Mouse (Mus musculus): ENCODE measurements around the gene Rfc1.

Rfc1 gene

DNA sequence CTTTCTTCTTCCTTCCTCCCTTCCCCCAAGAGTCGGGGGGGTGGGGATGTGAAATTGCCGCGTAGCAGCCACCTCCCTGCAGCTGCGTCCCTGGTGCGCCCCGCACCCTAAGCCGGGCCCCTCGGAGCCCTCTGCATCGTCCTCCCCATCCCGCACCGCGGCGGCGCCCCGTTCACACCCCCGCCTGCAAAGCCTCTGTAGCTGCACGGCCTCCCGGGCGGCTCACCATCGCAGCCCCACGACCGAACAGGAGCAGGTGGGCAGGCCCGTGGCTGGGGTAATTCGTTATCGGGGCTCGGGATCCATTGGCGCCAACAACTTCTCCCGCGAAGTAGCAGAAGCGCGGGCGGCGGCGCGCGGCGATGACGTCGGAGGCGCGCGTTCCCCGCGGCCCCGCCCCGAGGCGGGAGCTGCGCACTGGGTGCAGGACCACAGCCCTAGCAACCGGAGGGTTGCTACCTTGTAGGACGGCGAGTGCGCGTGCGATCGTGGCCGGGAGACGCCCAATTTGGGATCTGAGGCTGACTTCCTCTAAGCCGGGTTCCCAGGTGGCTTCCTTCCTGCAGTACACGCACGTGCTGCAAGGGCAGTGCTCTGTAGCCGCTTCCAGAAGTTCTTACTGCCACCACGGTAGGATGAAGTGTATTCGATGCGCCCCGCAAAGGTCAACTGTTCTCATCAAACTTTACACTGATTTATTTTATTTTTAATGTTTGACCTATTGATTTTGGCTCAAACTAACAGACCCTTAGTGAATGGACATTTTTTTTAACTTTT lies at the start of gene Rfc1:
TSS of gene Rfc1 (minus strand) at position 373 of the 777 bp plus-strand sequence.
- peak; percentile 89 for DNase-seq (ENCODE audit: low spot score)

DNA sequence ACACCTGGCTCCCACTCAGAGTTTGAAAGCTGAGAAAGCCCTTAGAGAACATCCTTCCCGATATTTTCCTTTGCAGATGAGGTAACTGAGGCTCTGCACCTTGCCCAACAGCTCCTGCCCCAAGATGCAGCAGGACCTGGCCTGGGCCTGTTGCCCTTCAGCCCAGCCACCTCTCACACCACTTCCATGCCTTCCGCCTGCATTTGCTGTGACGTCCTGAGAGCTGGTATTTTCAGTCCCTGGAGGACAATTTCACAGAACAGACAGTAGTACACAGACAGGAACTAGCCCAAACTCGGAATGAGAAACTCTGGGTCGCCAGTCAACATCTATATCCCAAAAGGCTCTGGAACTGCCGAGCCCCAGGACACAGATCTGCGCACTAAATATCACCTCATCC lies 39.3 kb upstream of the Rfc1 start:
- no peak for DNase-seq (ENCODE audit: low spot score)

- no peak for DNase-seq (ENCODE audit: low spot score)
These were observed 36.1 kb upstream of the Rfc1 start for GRCm38 (mm10) chr5:65371551-65371950.

DNA sequence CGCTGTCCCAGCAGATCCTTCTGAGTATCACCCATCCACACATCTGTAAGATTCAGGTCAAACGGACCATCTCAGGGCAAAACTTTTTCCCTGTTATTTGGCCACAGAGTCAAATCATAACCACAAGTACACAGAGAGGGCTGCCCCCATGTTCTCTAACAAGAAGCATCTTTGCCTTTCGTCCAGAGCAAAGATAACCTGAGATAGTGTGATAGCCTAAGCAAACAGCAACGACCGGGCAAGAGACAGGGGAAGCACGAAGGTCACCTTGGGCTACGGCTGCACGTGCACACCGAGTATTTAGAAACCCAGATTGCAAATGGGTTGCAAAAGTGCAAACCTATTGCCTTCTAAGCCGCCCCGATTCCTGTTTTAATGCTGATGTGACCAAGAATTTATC lies 32.4 kb upstream of the Rfc1 start:
- no peak for DNase-seq (ENCODE audit: low spot score)

DNA sequence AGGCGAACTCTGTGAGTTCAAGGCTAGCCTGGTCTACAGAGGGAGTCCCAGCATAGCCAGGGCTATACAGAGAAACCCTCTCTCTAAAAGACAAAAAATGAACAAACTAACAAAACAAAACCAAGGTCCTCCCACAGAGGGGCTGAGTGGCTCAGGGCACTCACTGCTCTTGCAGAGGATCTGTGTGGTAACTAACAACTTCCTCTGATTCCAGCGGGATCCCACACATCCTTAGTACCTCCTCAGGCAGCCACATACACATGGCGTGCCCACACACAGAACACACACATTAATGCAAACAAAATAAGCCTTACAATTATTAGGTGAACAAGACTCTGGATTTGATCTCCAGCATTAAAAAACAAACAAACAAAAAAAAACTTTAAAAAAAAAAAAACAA lies 22.3 kb upstream of the Rfc1 start:
- no peak for DNase-seq (ENCODE audit: low spot score)

DNA sequence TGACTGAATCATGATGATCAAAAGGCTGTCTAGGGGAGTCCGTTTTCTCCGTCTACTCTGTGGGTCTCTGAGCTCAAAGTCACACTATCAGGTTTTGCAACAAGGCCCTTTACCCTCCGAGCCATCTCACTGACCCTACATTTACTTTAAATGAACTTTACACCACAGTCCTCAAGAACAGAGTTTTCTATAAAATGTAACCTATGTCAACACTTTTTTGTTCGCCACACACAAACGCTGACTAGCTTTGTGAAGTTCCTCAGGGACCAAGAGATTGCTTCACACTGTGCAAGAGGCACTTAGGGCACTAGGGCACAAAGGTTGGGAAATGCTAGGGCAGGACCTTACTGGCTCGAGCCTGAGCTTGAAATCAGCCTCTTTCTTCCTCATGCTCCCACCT lies 21.4 kb upstream of the Rfc1 start:
- no peak for DNase-seq (ENCODE audit: low spot score)

DNA sequence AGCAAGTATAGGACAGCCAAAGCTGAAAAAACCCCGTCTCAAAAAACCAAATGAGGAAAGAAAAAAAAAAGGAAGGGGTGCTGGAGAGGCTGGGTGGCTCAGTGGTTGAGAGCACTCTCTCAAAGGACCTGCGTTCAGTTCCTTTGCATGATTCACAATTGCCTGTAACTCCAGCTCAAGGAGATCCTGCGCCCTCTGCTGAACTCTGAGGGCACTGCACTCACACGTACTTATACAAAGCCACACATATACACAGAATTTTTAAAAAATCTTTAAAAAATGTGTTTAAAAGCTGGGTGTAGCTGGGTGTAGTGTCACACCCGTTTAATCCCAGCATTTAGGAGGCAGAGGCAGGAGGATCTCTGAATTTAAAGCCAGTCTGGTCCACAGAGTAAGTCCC lies 19.5 kb upstream of the Rfc1 start:
- DNase-seq (ENCODE audit: low spot score) = peak; percentile 4

GRCm38 (mm10) chr5:65354097-65354496 lies 18.6 kb upstream of the Rfc1 start:
- DNase-seq (ENCODE audit: low spot score) = no peak

DNA sequence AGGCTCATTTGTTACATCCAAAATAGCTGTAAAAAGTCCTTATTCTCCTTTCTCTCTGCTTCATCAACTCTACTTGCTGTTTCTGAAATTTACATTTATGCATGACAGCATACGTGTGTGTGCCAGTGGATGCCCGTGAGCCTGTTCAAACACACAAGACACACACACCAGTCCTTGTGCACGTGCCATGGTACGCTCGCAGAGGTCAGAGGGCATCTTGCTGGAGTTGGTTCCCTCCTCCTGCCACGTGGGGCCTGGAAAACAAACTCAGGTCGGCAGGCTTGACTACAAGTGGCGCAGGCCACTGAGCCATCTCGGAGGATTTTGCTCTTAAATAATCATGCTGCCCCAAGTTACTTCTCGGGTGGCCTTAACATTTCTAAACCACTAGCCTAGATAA lies 15.0 kb upstream of the Rfc1 start:
- no peak for DNase-seq (ENCODE audit: low spot score)

- DNase-seq (ENCODE audit: low spot score) = no peak
These were observed 12.7 kb upstream of the Rfc1 start, which contains the start of gene Klb for GRCm38 (mm10) chr5:65348168-65348567. Gene Klb (plus strand): TSS chr5:65348314.

GRCm38 (mm10) chr5:65340167-65340566 lies 4.7 kb upstream of the Rfc1 start:
- no peak for DNase-seq (ENCODE audit: low spot score)

- DNase-seq (ENCODE audit: low spot score) = peak; percentile 9
These were observed 2.9 kb upstream of the Rfc1 start for GRCm38 (mm10) chr5:65338394-65338793.

DNA sequence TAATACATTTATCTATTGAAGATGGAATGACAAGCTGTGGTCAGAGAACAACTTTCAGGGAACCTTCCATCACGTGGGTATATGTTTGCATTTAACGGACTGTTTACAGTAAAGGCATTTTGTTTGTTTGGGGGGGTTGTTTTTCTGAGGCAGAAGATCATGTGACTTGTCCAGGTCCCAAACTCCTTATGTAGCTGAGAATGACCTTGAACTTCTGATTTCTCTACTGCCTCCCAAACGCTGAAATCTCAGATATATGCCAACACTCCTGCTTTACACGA lies 545 bp upstream of the Rfc1 start:
- DNase-seq (ENCODE audit: low spot score) = no peak

DNA sequence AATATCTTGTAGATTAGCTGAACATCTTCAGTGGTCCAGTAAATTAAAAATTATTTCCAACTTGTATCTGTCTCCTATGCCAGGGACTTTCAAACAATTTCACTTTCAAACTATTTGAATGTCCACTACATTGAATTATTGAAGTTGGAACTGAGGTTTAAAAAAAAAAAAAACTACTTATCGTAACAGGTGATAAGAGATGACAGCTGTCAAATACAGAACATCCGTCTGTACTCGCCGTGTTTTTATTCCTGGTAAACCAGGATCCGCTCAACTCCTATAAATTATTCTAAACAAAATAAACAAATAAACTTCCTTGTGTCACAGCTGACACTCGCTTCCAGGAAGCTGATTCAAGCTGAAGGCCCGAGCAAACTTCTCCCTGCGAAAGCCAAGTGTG lies 682 bp downstream of the Rfc1 start:
- DNase-seq (ENCODE audit: low spot score) = no peak

DNA sequence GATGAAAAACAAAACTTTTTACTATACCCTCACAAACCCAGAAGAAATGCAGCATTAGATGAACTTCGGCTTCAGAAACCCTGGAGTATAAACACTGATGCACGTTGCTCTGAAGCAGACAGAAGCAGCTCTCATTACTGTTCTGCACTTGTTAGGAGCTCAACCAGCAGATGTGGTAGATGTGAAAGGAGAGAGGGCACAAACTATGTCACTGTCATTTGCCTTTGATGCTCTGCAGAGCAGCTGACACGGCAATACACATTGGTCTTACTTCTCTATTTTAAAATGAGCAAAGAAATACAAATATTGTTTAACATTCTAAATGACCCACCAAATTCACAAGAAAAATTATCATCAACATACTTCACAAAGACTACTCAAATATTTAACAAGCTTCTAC lies 5.5 kb downstream of the Rfc1 start:
- DNase-seq (ENCODE audit: low spot score) = no peak

- DNase-seq (ENCODE audit: low spot score) = peak; percentile 45
These were observed 9.3 kb downstream of the Rfc1 start for GRCm38 (mm10) chr5:65326212-65326611.

- no peak for DNase-seq (ENCODE audit: low spot score)
These were observed 10.6 kb downstream of the Rfc1 start for GRCm38 (mm10) chr5:65324758-65325355.

DNA sequence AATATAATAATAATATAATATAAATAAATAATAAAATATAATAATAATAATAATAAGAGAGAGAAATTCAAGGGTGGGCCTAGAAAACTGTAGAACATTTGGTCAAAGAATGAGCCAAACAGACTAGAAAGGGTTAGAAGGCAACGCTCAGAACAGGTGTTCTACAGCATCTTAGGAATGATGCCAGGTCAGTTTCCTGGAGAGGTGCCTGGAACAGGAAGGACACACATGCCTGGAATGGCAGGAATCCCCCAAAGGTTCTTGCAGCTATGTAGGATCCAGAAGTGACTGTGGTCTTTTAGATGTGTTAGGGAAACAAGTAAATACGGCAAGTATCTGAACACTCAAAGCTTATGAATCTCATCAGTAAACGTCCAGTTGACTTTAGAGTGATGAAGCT lies 11.2 kb downstream of the Rfc1 start:
- DNase-seq (ENCODE audit: low spot score) = no peak

DNA sequence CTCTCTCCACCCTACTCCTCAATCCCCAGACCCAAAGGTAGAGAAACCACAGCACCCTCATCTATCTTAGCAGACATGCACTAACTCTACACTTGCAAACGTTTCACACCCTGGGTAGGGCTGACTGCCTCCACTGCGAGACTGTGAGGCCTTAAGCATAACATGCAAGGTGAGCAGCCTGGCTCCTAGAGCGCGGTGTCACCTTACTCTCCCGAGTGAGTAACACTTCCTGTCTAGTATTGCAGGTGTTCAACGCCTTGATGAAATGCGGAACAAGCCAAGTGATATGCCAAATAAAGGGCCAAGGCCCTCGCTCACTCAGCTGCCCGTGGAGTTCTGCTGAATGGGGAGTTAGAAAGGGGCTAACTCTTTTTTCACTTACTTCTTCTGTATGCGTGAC lies 13.3 kb downstream of the Rfc1 start:
- DNase-seq (ENCODE audit: low spot score) = peak; percentile 42

DNA sequence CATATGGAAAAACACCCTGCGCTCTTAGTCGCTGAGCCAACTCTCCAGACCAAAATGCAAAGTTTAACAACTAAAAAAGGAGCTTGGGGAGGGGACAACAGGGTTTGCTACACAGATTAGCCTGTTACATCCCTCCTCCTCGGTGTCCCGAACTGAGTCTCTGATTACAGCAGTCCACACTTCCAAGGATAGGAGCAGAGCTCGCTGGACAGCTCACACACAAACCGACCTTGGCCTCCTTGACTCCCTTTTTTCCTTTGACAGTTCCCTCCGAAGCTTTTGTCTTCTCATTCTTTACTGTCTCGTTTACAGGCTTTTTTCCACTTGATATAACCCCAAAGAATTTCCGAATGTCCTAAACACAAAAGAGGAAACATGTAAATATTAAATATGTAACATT lies 16.3 kb downstream of the Rfc1 start:
- DNase-seq (ENCODE audit: low spot score) = no peak

- DNase-seq (ENCODE audit: low spot score) = no peak
These were observed 26.6 kb downstream of the Rfc1 start for GRCm38 (mm10) chr5:65308866-65309265.

- DNase-seq (ENCODE audit: low spot score) = no peak
These were observed 27.3 kb downstream of the Rfc1 start for GRCm38 (mm10) chr5:65308208-65308607.

DNA sequence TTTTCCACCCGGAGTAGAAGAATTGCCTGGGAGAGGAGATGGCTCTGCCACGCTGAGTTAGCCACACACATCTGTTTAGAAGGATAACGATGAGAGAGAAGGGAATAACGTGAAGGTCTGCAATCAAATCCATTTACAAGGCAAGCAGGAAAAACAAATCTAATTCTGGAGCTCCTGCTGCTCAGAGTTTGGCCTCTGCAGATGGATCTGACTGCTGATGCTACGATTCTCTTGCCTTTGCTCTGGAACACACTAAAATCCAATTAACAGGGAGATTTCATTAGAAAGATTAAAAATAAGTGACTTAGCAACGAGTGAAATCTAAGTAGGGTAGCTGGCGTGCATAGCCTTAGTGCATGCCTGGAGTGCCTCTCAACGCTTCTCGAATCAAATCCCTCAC lies 30.0 kb downstream of the Rfc1 start:
- no peak for DNase-seq (ENCODE audit: low spot score)

- no peak for DNase-seq (ENCODE audit: low spot score)
These were observed 35.3 kb downstream of the Rfc1 start for GRCm38 (mm10) chr5:65300121-65300520.
